Mouse (Mus musculus): ENCODE data around the gene Ifrd2. TPM values are rescaled to one million over a fixed set of nuclear protein-coding genes. Genes with fewer than 3 reads are reported as not detected.

Gene Ifrd2
- polyA plus RNA-seq, 1 experiment from 2014 or later: 64.6 TPM

DNA sequence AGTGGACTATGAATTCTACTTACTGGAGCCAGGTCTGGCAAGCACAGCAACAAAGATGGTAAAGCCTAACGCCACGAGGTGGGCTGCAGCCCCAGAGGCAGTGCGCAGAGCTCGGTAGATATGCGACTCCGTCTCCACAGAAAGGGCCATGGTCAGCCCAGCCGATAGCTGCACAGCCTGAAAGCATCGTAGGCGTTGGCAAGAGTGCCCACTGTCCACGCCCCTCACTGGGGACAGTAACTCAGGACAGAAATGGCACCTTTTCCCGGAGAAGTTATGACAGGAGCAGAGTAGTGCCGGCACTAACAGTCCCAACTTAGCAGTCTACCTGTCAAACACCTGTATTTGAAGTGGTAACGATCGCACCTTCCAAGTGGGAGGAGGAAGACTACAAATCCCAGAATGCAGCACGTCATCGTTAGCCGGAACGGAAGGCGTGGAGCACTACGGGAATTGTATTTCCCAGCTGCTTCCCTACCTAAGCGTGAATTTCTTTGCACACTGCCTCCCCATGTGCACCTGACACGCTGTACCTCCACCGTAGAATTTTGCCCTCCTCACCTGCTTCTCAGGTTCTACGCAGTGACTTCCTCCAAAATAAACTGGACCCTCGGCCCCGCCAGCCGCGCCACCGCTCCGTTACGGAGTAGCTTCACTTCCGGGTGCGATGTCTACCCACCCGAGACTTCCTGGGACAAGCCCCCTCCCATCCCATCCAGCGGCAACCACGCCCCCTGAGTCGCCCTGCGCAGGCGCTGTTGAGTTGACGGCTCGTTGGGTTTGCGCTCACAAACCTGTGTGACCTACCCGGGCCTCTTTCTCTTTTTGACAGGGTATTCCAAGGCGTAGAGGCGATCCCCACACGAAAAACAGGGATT, 45.7 kb upstream of the Ifrd2 start, which contains the start of the genes Cyb561d2 and Nprl2:
Gene Cyb561d2, minus strand, starts transcription at position 720 of the 878 bp plus-strand sequence.
Gene Nprl2, plus strand, starts transcription at position 753 of the 878 bp plus-strand sequence.
- Histone ChIP-seq H3K4me2 (peak within 1 kb of the TSS; percentile 97), H3K27ac (ENCODE audit: low read depth) (peak within 1 kb of the TSS; percentile 18; the same call in 1 of the 2 replicates), H3K9me3 (ENCODE audit: low read depth, low read length) (no peaks in the 10 kb centered on the region), H3K9ac (peak within 1 kb of the TSS; percentile 61), H3K27me3 (ENCODE audit: insufficient read depth, low read length) (no peaks in the 10 kb centered on the region), H3K4me1 (ENCODE audit: insufficient read depth) (peaks cover 9% of the 10 kb centered on the region; the same call in 1 of the 2 replicates), H3K36me3 (ENCODE audit: insufficient read depth) (peaks cover 59% of the 10 kb centered on the region), H3K4me3 (ENCODE audit: low read depth, low read length) (peak within 1 kb of the TSS; percentile 63)
- peak; percentile 81 for ATAC-seq (ENCODE audit: insufficient read depth)
- no peak for TF ChIP-seq CTCF (IDR thresholded peaks at IDR 0.05; ENCODE audit: low read depth)
- WGBS: under 1% methylated on average over 46 of the region's 46 CpGs
- DNase-seq: peak; percentile 96

DNA sequence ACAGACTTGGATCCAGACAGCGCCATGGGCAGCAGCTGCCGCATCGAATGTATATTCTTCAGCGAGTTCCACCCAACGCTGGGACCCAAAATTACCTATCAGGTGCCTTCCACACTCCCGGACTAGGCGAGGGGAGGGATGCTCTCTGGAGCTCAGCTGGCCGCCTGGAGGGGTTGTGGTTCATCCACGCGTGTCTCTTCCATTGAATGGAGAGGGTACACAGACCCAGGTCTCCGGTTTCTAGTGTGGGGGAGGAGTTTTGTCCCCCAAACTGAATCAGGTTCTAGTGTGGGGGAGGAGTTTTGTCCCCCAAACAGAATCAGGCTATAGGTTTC, 45.1 kb upstream of the Ifrd2 start:
- DNase-seq: no peak
- WGBS: 2% methylated on average over 11 of the region's 11 CpGs
- H3K4me1 ChIP-seq (ENCODE audit: insufficient read depth): peaks cover 11% of the 10 kb centered on the region
- peak overlapping the region; percentile 18; the same call in 1 of the 2 replicates for H3K27ac ChIP-seq (ENCODE audit: low read depth)
- peak overlapping the region; percentile 63 for H3K4me3 ChIP-seq (ENCODE audit: low read depth, low read length)
- peaks cover 52% of the 10 kb centered on the region for H3K36me3 ChIP-seq (ENCODE audit: insufficient read depth)
- TF ChIP-seq CTCF (IDR thresholded peaks at IDR 0.05; ENCODE audit: low read depth): no peak
- peak; percentile 33; the same call in 1 of the 2 replicates for ATAC-seq (ENCODE audit: insufficient read depth)
- peak overlapping the region; percentile 97 for H3K4me2 ChIP-seq
- H3K9me3 ChIP-seq (ENCODE audit: low read depth, low read length): no peaks in the 10 kb centered on the region
- H3K9ac ChIP-seq: peak overlapping the region; percentile 61
- no peaks in the 10 kb centered on the region for H3K27me3 ChIP-seq (ENCODE audit: insufficient read depth, low read length)

GRCm38 (mm10) chr9:107542721-107543120, 44.7 kb upstream of the Ifrd2 start:
- ATAC-seq (ENCODE audit: insufficient read depth): no peak
- Histone ChIP-seq H3K27me3 (ENCODE audit: insufficient read depth, low read length) (no peaks in the 10 kb centered on the region), H3K36me3 (ENCODE audit: insufficient read depth) (peaks cover 48% of the 10 kb centered on the region), H3K4me1 (ENCODE audit: insufficient read depth) (peaks cover 14% of the 10 kb centered on the region), H3K4me2 (peak overlapping the region; percentile 97), H3K27ac (ENCODE audit: low read depth) (no peak overlapping the region; the same call in 1 of the 2 replicates), H3K9me3 (ENCODE audit: low read depth, low read length) (no peaks in the 10 kb centered on the region), H3K9ac (peak overlapping the region; percentile 61), H3K4me3 (ENCODE audit: low read depth, low read length) (peak overlapping the region; percentile 63)
- WGBS: 33% methylated on average over 8 of the region's 8 CpGs
- no peak for TF ChIP-seq CTCF (IDR thresholded peaks at IDR 0.05; ENCODE audit: low read depth)
- no peak for DNase-seq

GRCm38 (mm10) chr9:107543299-107543698, 44.1 kb upstream of the Ifrd2 start:
- ATAC-seq (ENCODE audit: insufficient read depth): no peak
- WGBS: 72% methylated on average over 11 of the region's 11 CpGs
- no peak for TF ChIP-seq CTCF (IDR thresholded peaks at IDR 0.05; ENCODE audit: low read depth)
- H3K27ac ChIP-seq (ENCODE audit: low read depth): no peak overlapping the region
- H3K27me3 ChIP-seq (ENCODE audit: insufficient read depth, low read length): no peaks in the 10 kb centered on the region
- peaks cover 43% of the 10 kb centered on the region for H3K36me3 ChIP-seq (ENCODE audit: insufficient read depth)
- no peak overlapping the region for H3K4me2 ChIP-seq
- DNase-seq: no peak
- H3K9me3 ChIP-seq (ENCODE audit: low read depth, low read length): no peaks in the 10 kb centered on the region
- peaks cover 14% of the 10 kb centered on the region for H3K4me1 ChIP-seq (ENCODE audit: insufficient read depth)
- H3K9ac ChIP-seq: no peak overlapping the region
- H3K4me3 ChIP-seq (ENCODE audit: low read depth, low read length): 0 out of 2 replicates have a peak overlapping the region, but pooled peaks have one; percentile 63

DNA sequence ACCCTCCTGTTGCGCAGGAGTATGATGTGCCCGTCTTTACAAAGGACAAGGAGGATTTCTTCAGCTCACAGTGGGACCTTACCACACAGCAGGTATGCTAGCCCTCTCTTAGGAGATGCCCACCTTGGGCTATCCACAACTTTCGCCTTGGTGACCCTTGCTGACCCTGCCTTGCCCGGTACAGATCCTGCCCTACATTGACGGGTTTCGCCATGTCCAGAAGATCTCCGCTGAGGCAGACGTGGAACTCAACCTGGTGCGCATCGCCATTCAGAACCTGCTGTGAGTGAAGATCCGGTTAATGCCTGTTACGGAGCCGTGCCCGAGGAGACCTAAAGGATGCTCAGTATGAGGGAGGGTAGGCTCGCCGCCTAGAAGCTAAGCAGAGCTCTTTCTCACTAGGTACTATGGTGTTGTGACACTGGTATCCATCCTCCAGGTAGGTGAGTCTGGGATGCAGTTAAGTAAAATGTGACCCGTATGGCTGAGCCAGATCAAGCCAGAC, 43.2 kb upstream of the Ifrd2 start:
- no peak overlapping the region for H3K9ac ChIP-seq
- peaks cover 14% of the 10 kb centered on the region for H3K4me1 ChIP-seq (ENCODE audit: insufficient read depth)
- no peak for TF ChIP-seq CTCF (IDR thresholded peaks at IDR 0.05; ENCODE audit: low read depth)
- no peaks in the 10 kb centered on the region for H3K9me3 ChIP-seq (ENCODE audit: low read depth, low read length)
- H3K27me3 ChIP-seq (ENCODE audit: insufficient read depth, low read length): no peaks in the 10 kb centered on the region
- H3K36me3 ChIP-seq (ENCODE audit: insufficient read depth): peaks cover 33% of the 10 kb centered on the region
- no peak overlapping the region for H3K4me2 ChIP-seq
- no peak overlapping the region for H3K27ac ChIP-seq (ENCODE audit: low read depth)
- WGBS: 94% methylated on average over 17 of the region's 17 CpGs
- ATAC-seq (ENCODE audit: insufficient read depth) (no peak), DNase-seq (no peak)
- H3K4me3 ChIP-seq (ENCODE audit: low read depth, low read length): no peak overlapping the region

GRCm38 (mm10) chr9:107544729-107545128, 42.7 kb upstream of the Ifrd2 start:
- Histone ChIP-seq H3K4me2 (no peak overlapping the region), H3K4me1 (ENCODE audit: insufficient read depth) (peaks cover 14% of the 10 kb centered on the region), H3K9ac (no peak overlapping the region), H3K36me3 (ENCODE audit: insufficient read depth) (peaks cover 28% of the 10 kb centered on the region), H3K27me3 (ENCODE audit: insufficient read depth, low read length) (no peaks in the 10 kb centered on the region), H3K27ac (ENCODE audit: low read depth) (no peak overlapping the region), H3K4me3 (ENCODE audit: low read depth, low read length) (no peak overlapping the region), H3K9me3 (ENCODE audit: low read depth, low read length) (no peaks in the 10 kb centered on the region)
- DNase-seq (no peak), ATAC-seq (ENCODE audit: insufficient read depth) (no peak)
- no peak for TF ChIP-seq CTCF (IDR thresholded peaks at IDR 0.05; ENCODE audit: low read depth)
- WGBS: 93% methylated on average over 12 of the region's 12 CpGs

- Histone ChIP-seq H3K36me3 (ENCODE audit: insufficient read depth) (peaks cover 25% of the 10 kb centered on the region), H3K27me3 (ENCODE audit: insufficient read depth, low read length) (no peaks in the 10 kb centered on the region), H3K9me3 (ENCODE audit: low read depth, low read length) (no peaks in the 10 kb centered on the region), H3K4me2 (no peak overlapping the region), H3K4me3 (ENCODE audit: low read depth, low read length) (no peak overlapping the region), H3K4me1 (ENCODE audit: insufficient read depth) (peaks cover 14% of the 10 kb centered on the region), H3K27ac (ENCODE audit: low read depth) (no peak overlapping the region), H3K9ac (no peak overlapping the region)
- ATAC-seq (ENCODE audit: insufficient read depth): no peak
- no peak for DNase-seq
- WGBS: 85% methylated on average over 10 of the region's 10 CpGs
- no peak for TF ChIP-seq CTCF (IDR thresholded peaks at IDR 0.05; ENCODE audit: low read depth)
Measured at GRCm38 (mm10) chr9:107545199-107545598, 42.2 kb upstream of the Ifrd2 start.

Data from lung, embryonic 14.5 days (tissue).